Mouse (Mus musculus) naive thymus-derived CD4-positive, alpha-beta T cell, adult 2 months (primary cell): ENCODE measurements at regions not wholly inside any gene's neighbourhood (a gene's known extent, or its start where the extent isn't known, plus 50 kb on each side); places are given as distances from the start of the nearest gene placed in this dataset.
A peak's percentile ranks its signal among the peaks of the same experiment; 100 is the strongest.

Source experiments
- DNase-seq: peaks from one replicate; pipeline ENCODE4 v3.0.0-alpha.2; 2011; ENCODE audit warnings: low read depth

- peak; percentile 5 for DNase-seq
Observed at GRCm38 (mm10) chr15:67732988-67733387, 1232.3 kb upstream of the Lrrc6 start.

- no peak for DNase-seq
Observed at GRCm38 (mm10) chr15:67729492-67729891, 1228.8 kb upstream of the Lrrc6 start.

- no peak for DNase-seq
Observed at GRCm38 (mm10) chr15:67725239-67725638, 1224.5 kb upstream of the Lrrc6 start.

- DNase-seq = no peak
Observed at GRCm38 (mm10) chr15:67714203-67714602, 1213.5 kb upstream of the Lrrc6 start.

GRCm38 (mm10) chr15:67686140-67686539, 1185.4 kb upstream of the Lrrc6 start:
- DNase-seq = no peak

- no peak for DNase-seq
Observed at GRCm38 (mm10) chr15:67673276-67673675, 1172.6 kb upstream of the Lrrc6 start.

GRCm38 (mm10) chr15:67636155-67636554, 1135.4 kb upstream of the Lrrc6 start:
- no peak for DNase-seq

- DNase-seq = no peak
Observed at GRCm38 (mm10) chr15:67626704-67627287, 1126.1 kb upstream of the Lrrc6 start.

- DNase-seq = no peak
Observed at GRCm38 (mm10) chr15:67611896-67612295, 1111.2 kb upstream of the Lrrc6 start.

GRCm38 (mm10) chr15:67598426-67598825, 1097.7 kb upstream of the Lrrc6 start:
- no peak for DNase-seq

- DNase-seq = no peak
Observed at GRCm38 (mm10) chr15:67576581-67576980, 1075.9 kb upstream of the Lrrc6 start.

GRCm38 (mm10) chr15:67571614-67572013, 1070.9 kb upstream of the Lrrc6 start:
- no peak for DNase-seq

- no peak for DNase-seq
Observed at GRCm38 (mm10) chr15:67557304-67557703, 1056.6 kb upstream of the Lrrc6 start.

GRCm38 (mm10) chr15:67551911-67552310, 1051.2 kb upstream of the Lrrc6 start:
- no peak for DNase-seq

- DNase-seq = no peak
Observed at GRCm38 (mm10) chr15:67546896-67547400, 1046.2 kb upstream of the Lrrc6 start.

- peak; percentile 27 for DNase-seq
Observed at GRCm38 (mm10) chr15:67545745-67546144, 1045.0 kb upstream of the Lrrc6 start.

GRCm38 (mm10) chr15:67513722-67514121, 1013.0 kb upstream of the Lrrc6 start:
- DNase-seq = no peak

GRCm38 (mm10) chr15:67495001-67495658, 994.4 kb upstream of the Lrrc6 start:
- DNase-seq = no peak

GRCm38 (mm10) chr15:67481733-67482132, 981.0 kb upstream of the Lrrc6 start:
- DNase-seq = no peak

GRCm38 (mm10) chr15:67474325-67474724, 973.6 kb upstream of the Lrrc6 start:
- no peak for DNase-seq

- no peak for DNase-seq
Observed at GRCm38 (mm10) chr15:67472979-67473378, 972.3 kb upstream of the Lrrc6 start.

- DNase-seq = no peak
Observed at GRCm38 (mm10) chr15:67471283-67471682, 970.6 kb upstream of the Lrrc6 start.

- DNase-seq = no peak
Observed at GRCm38 (mm10) chr15:67470036-67470435, 969.3 kb upstream of the Lrrc6 start.
